Mouse (Mus musculus): ENCODE measurements around the gene Chp1. TPM values are rescaled to one million over a fixed set of nuclear protein-coding genes. Genes with fewer than 3 reads are reported as not detected.

The Chp1 gene
- polyA plus RNA-seq, 1 experiment from 2014 or later: 56.6 TPM

- no peak overlapping the region for H3K27ac ChIP-seq (ENCODE audit: low read depth, low read length)
- H3K36me3 ChIP-seq (ENCODE audit: control insufficient read depth, insufficient read depth, low read length): no peaks in the 10 kb centered on the region
- no peaks in the 10 kb centered on the region for H3K27me3 ChIP-seq (ENCODE audit: control insufficient read depth, insufficient read depth, low read length)
- WGBS: 80% methylated on average over 5 of the region's 5 CpGs
- peaks cover 3% of the 10 kb centered on the region; the same call in 1 of the 2 replicates for H3K4me1 ChIP-seq (replicated peaks; ENCODE audit: control insufficient read depth, insufficient read depth, low read length)
- H3K4me3 ChIP-seq (ENCODE audit: low read depth, low read length): peak overlapping the region; percentile 72; the same call in 1 of the 2 replicates
- DNase-seq (ENCODE audit: low spot score) (no peak), ATAC-seq (replicated peaks; ENCODE audit: low FRiP score) (no peak)
- peak overlapping the region; percentile 76 for H3K4me2 ChIP-seq (ENCODE audit: low read depth, low read length, severe bottlenecking)
- H3K9me3 ChIP-seq (ENCODE audit: control insufficient read depth, low read length): no peaks in the 10 kb centered on the region
- no peak overlapping the region for H3K9ac ChIP-seq (ENCODE audit: low read length)
These were observed 1.2 kb downstream of the Chp1 start for GRCm38 (mm10) chr2:119548691-119549090.

GRCm38 (mm10) chr2:119549678-119550077, 2.2 kb downstream of the Chp1 start:
- 84% methylated on average over 2 of the region's 2 CpGs for WGBS
- Histone ChIP-seq H3K4me3 (ENCODE audit: low read depth, low read length) (no peak overlapping the region), H3K36me3 (ENCODE audit: control insufficient read depth, insufficient read depth, low read length) (no peaks in the 10 kb centered on the region), H3K27me3 (ENCODE audit: control insufficient read depth, insufficient read depth, low read length) (no peaks in the 10 kb centered on the region), H3K4me2 (ENCODE audit: low read depth, low read length, severe bottlenecking) (no peak overlapping the region), H3K27ac (ENCODE audit: low read depth, low read length) (no peak overlapping the region), H3K9ac (ENCODE audit: low read length) (no peak overlapping the region), H3K9me3 (ENCODE audit: control insufficient read depth, low read length) (no peaks in the 10 kb centered on the region), H3K4me1 (replicated peaks; ENCODE audit: control insufficient read depth, insufficient read depth, low read length) (peaks cover 3% of the 10 kb centered on the region; the same call in 1 of the 2 replicates)
- no peak for DNase-seq (ENCODE audit: low spot score)
- ATAC-seq (replicated peaks; ENCODE audit: low FRiP score): no peak

GRCm38 (mm10) chr2:119558039-119558438, 10.5 kb downstream of the Chp1 start:
- no peak overlapping the region for H3K4me3 ChIP-seq (ENCODE audit: low read depth, low read length)
- WGBS: 86% methylated on average over 3 of the region's 3 CpGs
- no peaks in the 10 kb centered on the region for H3K27me3 ChIP-seq (ENCODE audit: control insufficient read depth, insufficient read depth, low read length)
- no peak overlapping the region for H3K9ac ChIP-seq (ENCODE audit: low read length)
- no peaks in the 10 kb centered on the region for H3K9me3 ChIP-seq (ENCODE audit: control insufficient read depth, low read length)
- H3K4me1 ChIP-seq (replicated peaks; ENCODE audit: control insufficient read depth, insufficient read depth, low read length): no peaks in the 10 kb centered on the region
- no peak overlapping the region for H3K4me2 ChIP-seq (ENCODE audit: low read depth, low read length, severe bottlenecking)
- no peaks in the 10 kb centered on the region for H3K36me3 ChIP-seq (ENCODE audit: control insufficient read depth, insufficient read depth, low read length)
- DNase-seq (ENCODE audit: low spot score) (no peak), ATAC-seq (replicated peaks; ENCODE audit: low FRiP score) (no peak)
- no peak overlapping the region for H3K27ac ChIP-seq (ENCODE audit: low read depth, low read length)

DNA sequence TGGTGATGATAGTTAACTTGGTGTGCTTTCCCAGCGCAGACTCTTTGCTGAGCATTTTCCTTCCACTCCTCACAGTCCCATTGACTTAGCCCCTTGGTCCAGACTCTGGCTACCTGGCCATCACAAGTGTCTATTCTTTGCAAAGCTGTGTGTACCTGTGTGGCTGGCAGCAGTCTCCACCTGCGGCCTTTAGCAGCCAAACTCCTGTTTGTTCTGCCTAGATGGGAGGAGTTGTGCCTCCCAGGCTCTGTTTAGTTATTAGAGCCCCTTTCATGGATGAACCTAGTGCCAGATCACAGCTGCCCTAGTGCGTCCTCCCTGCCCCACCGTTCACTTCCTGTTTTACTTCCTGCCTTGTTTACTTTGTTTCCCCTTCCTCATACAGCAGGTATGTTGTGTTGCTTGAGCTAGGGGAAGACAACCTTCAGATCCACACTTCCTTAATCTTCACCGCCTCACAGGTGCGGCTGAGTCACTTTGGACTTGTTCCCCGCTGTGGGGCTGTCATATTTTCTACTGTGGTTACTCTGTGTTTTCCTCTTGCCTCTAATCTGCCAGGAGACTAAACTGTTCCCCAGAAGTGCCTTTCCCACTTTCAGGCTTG, 11.3 kb downstream of the Chp1 start:
- H3K9me3 ChIP-seq (ENCODE audit: control insufficient read depth, low read length): no peaks in the 10 kb centered on the region
- no peaks in the 10 kb centered on the region for H3K27me3 ChIP-seq (ENCODE audit: control insufficient read depth, insufficient read depth, low read length)
- no peak overlapping the region for H3K4me3 ChIP-seq (ENCODE audit: low read depth, low read length)
- no peak overlapping the region for H3K9ac ChIP-seq (ENCODE audit: low read length)
- H3K27ac ChIP-seq (ENCODE audit: low read depth, low read length): no peak overlapping the region
- no peaks in the 10 kb centered on the region for H3K4me1 ChIP-seq (replicated peaks; ENCODE audit: control insufficient read depth, insufficient read depth, low read length)
- ATAC-seq (replicated peaks; ENCODE audit: low FRiP score): no peak
- WGBS: 79% methylated on average over 7 of the region's 7 CpGs
- H3K4me2 ChIP-seq (ENCODE audit: low read depth, low read length, severe bottlenecking): no peak overlapping the region
- no peaks in the 10 kb centered on the region for H3K36me3 ChIP-seq (ENCODE audit: control insufficient read depth, insufficient read depth, low read length)
- DNase-seq (ENCODE audit: low spot score): no peak

GRCm38 (mm10) chr2:119561794-119562193, 14.3 kb downstream of the Chp1 start:
- no peak overlapping the region for H3K4me2 ChIP-seq (ENCODE audit: low read depth, low read length, severe bottlenecking)
- H3K9ac ChIP-seq (ENCODE audit: low read length): no peak overlapping the region
- H3K4me1 ChIP-seq (replicated peaks; ENCODE audit: control insufficient read depth, insufficient read depth, low read length): no peaks in the 10 kb centered on the region
- DNase-seq (ENCODE audit: low spot score) (no peak), ATAC-seq (replicated peaks; ENCODE audit: low FRiP score) (no peak)
- no peaks in the 10 kb centered on the region for H3K27me3 ChIP-seq (ENCODE audit: control insufficient read depth, insufficient read depth, low read length)
- no peak overlapping the region for H3K27ac ChIP-seq (ENCODE audit: low read depth, low read length)
- no peak overlapping the region for H3K4me3 ChIP-seq (ENCODE audit: low read depth, low read length)
- no peaks in the 10 kb centered on the region for H3K36me3 ChIP-seq (ENCODE audit: control insufficient read depth, insufficient read depth, low read length)
- 86% methylated on average over 3 of the region's 3 CpGs for WGBS
- no peaks in the 10 kb centered on the region for H3K9me3 ChIP-seq (ENCODE audit: control insufficient read depth, low read length)

GRCm38 (mm10) chr2:119565284-119565683, 17.8 kb downstream of the Chp1 start:
- H3K27ac ChIP-seq (ENCODE audit: low read depth, low read length): no peak overlapping the region

GRCm38 (mm10) chr2:119566182-119566855, 18.8 kb downstream of the Chp1 start:
- ATAC-seq (replicated peaks; ENCODE audit: low FRiP score) (no peak), DNase-seq (ENCODE audit: low spot score) (no peak)
- Histone ChIP-seq H3K27ac (ENCODE audit: low read depth, low read length) (no peak overlapping the region), H3K4me2 (ENCODE audit: low read depth, low read length, severe bottlenecking) (no peak overlapping the region), H3K4me3 (ENCODE audit: low read depth, low read length) (no peak overlapping the region), H3K9me3 (ENCODE audit: control insufficient read depth, low read length) (no peaks in the 10 kb centered on the region), H3K4me1 (replicated peaks; ENCODE audit: control insufficient read depth, insufficient read depth, low read length) (no peaks in the 10 kb centered on the region), H3K36me3 (ENCODE audit: control insufficient read depth, insufficient read depth, low read length) (no peaks in the 10 kb centered on the region), H3K9ac (ENCODE audit: low read length) (no peak overlapping the region), H3K27me3 (ENCODE audit: control insufficient read depth, insufficient read depth, low read length) (no peaks in the 10 kb centered on the region)
- WGBS: 91% methylated on average over 7 of the region's 7 CpGs

More at GRCm38 (mm10) chr2:119565284-119565683, 17.8 kb downstream of the Chp1 start:
- Histone ChIP-seq H3K4me3 (ENCODE audit: low read depth, low read length) (no peak overlapping the region), H3K27me3 (ENCODE audit: control insufficient read depth, insufficient read depth, low read length) (no peaks in the 10 kb centered on the region), H3K9ac (ENCODE audit: low read length) (no peak overlapping the region), H3K9me3 (ENCODE audit: control insufficient read depth, low read length) (no peaks in the 10 kb centered on the region), H3K4me1 (replicated peaks; ENCODE audit: control insufficient read depth, insufficient read depth, low read length) (no peaks in the 10 kb centered on the region), H3K36me3 (ENCODE audit: control insufficient read depth, insufficient read depth, low read length) (no peaks in the 10 kb centered on the region), H3K4me2 (ENCODE audit: low read depth, low read length, severe bottlenecking) (no peak overlapping the region)
- DNase-seq (ENCODE audit: low spot score) (no peak), ATAC-seq (replicated peaks; ENCODE audit: low FRiP score) (no peak)
- WGBS: 89% methylated on average over 4 of the region's 4 CpGs

DNA sequence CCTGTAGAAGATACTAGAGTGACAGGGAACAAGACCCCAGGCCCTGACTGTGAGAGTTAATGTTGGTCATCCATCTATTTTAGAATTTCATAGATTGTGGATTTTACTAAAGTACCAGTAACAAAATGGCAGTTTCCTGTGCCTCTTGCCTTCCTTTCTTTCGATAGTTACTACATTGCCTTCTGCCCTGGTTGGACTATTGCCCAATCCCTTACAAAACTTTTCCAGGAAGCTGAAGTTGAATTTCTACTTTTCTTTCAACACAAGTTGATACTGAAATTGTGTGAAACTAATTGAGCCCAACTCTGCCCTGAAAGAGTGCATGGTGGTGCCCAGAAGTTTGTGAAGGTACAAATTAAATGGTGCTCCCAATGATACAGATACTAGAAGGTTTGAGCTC, 25.0 kb downstream of the Chp1 start:
- H3K4me2 ChIP-seq (ENCODE audit: low read depth, low read length, severe bottlenecking): no peak overlapping the region
- no peak overlapping the region for H3K27ac ChIP-seq (ENCODE audit: low read depth, low read length)
- no peaks in the 10 kb centered on the region for H3K27me3 ChIP-seq (ENCODE audit: control insufficient read depth, insufficient read depth, low read length)
- no peaks in the 10 kb centered on the region for H3K36me3 ChIP-seq (ENCODE audit: control insufficient read depth, insufficient read depth, low read length)
- no peaks in the 10 kb centered on the region for H3K4me1 ChIP-seq (replicated peaks; ENCODE audit: control insufficient read depth, insufficient read depth, low read length)
- no peak for DNase-seq (ENCODE audit: low spot score)
- 94% methylated on average over 1 of the region's 1 CpGs for WGBS
- no peak for ATAC-seq (replicated peaks; ENCODE audit: low FRiP score)
- H3K9me3 ChIP-seq (ENCODE audit: control insufficient read depth, low read length): no peaks in the 10 kb centered on the region
- no peak overlapping the region for H3K9ac ChIP-seq (ENCODE audit: low read length)
- H3K4me3 ChIP-seq (ENCODE audit: low read depth, low read length): no peak overlapping the region

- 96% methylated on average over 3 of the region's 3 CpGs for WGBS
- no peak overlapping the region for H3K27ac ChIP-seq (ENCODE audit: low read depth, low read length)
- H3K27me3 ChIP-seq (ENCODE audit: control insufficient read depth, insufficient read depth, low read length): no peaks in the 10 kb centered on the region
- DNase-seq (ENCODE audit: low spot score) (no peak), ATAC-seq (replicated peaks; ENCODE audit: low FRiP score) (no peak)
- H3K4me1 ChIP-seq (replicated peaks; ENCODE audit: control insufficient read depth, insufficient read depth, low read length): no peaks in the 10 kb centered on the region
- no peak overlapping the region for H3K4me3 ChIP-seq (ENCODE audit: low read depth, low read length)
- no peak overlapping the region for H3K4me2 ChIP-seq (ENCODE audit: low read depth, low read length, severe bottlenecking)
- no peak overlapping the region for H3K9ac ChIP-seq (ENCODE audit: low read length)
- H3K36me3 ChIP-seq (ENCODE audit: control insufficient read depth, insufficient read depth, low read length): no peaks in the 10 kb centered on the region
- H3K9me3 ChIP-seq (ENCODE audit: control insufficient read depth, low read length): no peaks in the 10 kb centered on the region
These were observed 34.1 kb downstream of the Chp1 start for GRCm38 (mm10) chr2:119581571-119581970.

Data from forebrain, embryonic 11.5 days (tissue).